Comparison of ENCODE assay signal across 21 mouse cellular contexts in genomic region chr2:165207689-165208088, GRCm38 (mm10). TPM values are rescaled to one million over a fixed set of nuclear protein-coding genes. Genes with fewer than 3 reads are reported as not detected.
DNase-seq lines count a peak whose midpoint lies in the region; ATAC-seq lines count a peak whose summit lies in the region.
"Had no signal": no experiment of that assay in that cellular context is flagged by ENCODE, and none has a peak within 500 bp of the region (broad histone marks: within the 10 kb centered on the region; RNA-seq: fewer than 3 reads in every experiment).

No protein-coding gene starts in this region.

- intact Hi-C loops in left cerebral cortex, postnatal 10 days (cut with DNase I), result no loop called here
- intact Hi-C loops in left cerebral cortex, postnatal 36 days (cut with DNase I), result no loop called here

- DNase-seq in left cerebral cortex, adult 11 months (ENCODE audit: low spot score), result peak; percentile 41
- DNase-seq in left cerebral cortex, postnatal 10 days (ENCODE audit: extremely low spot score in 1 of 2, low spot score in 2 of 2), result no peak
- DNase-seq in NIH3T3 (ENCODE audit: low read depth) (peak; percentile 37), liver (no peak)
- DNase-seq in left cerebral cortex, postnatal 36 days (ENCODE audit: low spot score in 2 of 2), result peak; percentile 47 to 56
- peak; percentile 55 for DNase-seq in telencephalon, adult 2 months (ENCODE audit: low read depth, low spot score)
- DNase-seq: adrenal gland, postnatal 10 days; B cell, adult 2 months; cerebellum, adult 9-10 months; gastrocnemius, postnatal 25 days; heart, adult 2 months; heart, postnatal 36 days; kidney, adult 11 months; kidney, postnatal 4 days; lung, postnatal 36 days had no signal

- no peak for ATAC-seq in activated CD4-positive, CD25-positive, alpha-beta regulatory T cell, adult 4 months
- ATAC-seq: forebrain, embryonic 16.5 days; midbrain, embryonic 16.5 days had no signal

RNA-seq across cellular contexts. Expression of gene Cdh22, which starts 27.0 kb away (rescaled TPM):
- 10 to 100 TPM; 20.4 to 23.1 TPM for total RNA-seq in left cerebral cortex, postnatal 10 days (2021)
- 10 to 100 TPM; 50.3 to 58.7 TPM for total RNA-seq in left cerebral cortex, postnatal 36 days (2021)
- not detected for polyA plus RNA-seq in activated CD4-positive, CD25-positive, alpha-beta regulatory T cell, adult 4 months (2017; shearing (Covaris generic))
- total RNA-seq: megakaryocyte-erythroid progenitor cell, adult 5-6 weeks; MEL had no signal
- polyA plus RNA-seq: liver, embryonic 15.5 days had no signal

Comparison
In these comparisons a context has a peak if more than half of its experiments do, and no peak if none do; other contexts are left out.
1. DNase-seq: peak in left cerebral cortex, adult 11 months (single experiment), NIH3T3 (single experiment), left cerebral cortex, postnatal 36 days (2 of 2) and telencephalon, adult 2 months (single experiment); none in left cerebral cortex, postnatal 10 days (0 of 2) and liver (single experiment).